Mouse (Mus musculus) CD4-positive, CD25-positive, alpha-beta regulatory T cell, adult 2 months (primary cell): ENCODE results near the gene 1810010D01Rik.

ENCODE experiments used
- DNase-seq: peaks from one replicate; pipeline ENCODE4 v3.0.0-alpha.2; 2012; ENCODE audit warnings: low read depth, low spot score

The 1810010D01Rik gene

GRCm38 (mm10) chr7:145176750-145177589 is 30.9 kb downstream of the 1810010D01Rik start:
- no peak for DNase-seq

- DNase-seq: no peak
Observed at GRCm38 (mm10) chr7:145173563-145173962, 34.4 kb downstream of the 1810010D01Rik start.

- no peak for DNase-seq
Observed at GRCm38 (mm10) chr7:145173116-145173515, 34.8 kb downstream of the 1810010D01Rik start.

GRCm38 (mm10) chr7:145169703-145170102 is 38.2 kb downstream of the 1810010D01Rik start:
- no peak for DNase-seq

- no peak for DNase-seq
Observed at GRCm38 (mm10) chr7:145159283-145160240, 48.4 kb downstream of the 1810010D01Rik start.
